Mouse (Mus musculus): ENCODE measurements at regions not wholly inside any gene's neighbourhood (a gene's known extent, or its start where the extent isn't known, plus 50 kb on each side); places are given as distances from the start of the nearest gene placed in this dataset.

DNA sequence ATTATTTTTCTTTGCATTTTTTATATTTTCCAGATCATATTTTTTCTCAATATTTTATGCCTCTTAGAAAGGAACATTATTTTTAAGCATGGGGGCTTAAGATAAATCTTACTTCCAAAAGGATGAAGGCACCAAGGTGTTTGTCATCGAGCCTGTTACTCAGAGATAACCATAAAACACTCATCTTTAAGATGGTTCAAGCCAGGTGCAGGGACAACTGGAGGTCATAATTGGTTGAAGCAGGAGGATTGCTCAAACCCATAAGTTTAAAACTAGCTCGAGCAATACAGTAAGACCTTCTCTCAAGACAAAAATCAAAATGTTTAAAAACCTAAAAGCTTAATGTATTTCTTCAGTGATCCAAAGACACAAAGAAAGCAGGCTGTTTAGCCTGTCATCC, 92.6 kb upstream of the Rreb1 start:
- TF ChIP-seq CTCF (conservative IDR thresholded peaks at IDR 0.05; ENCODE audit: low read length) (no peak), POU5F1 (IDR thresholded peaks at IDR 0.05; ENCODE audit: borderline replicate concordance, low read length) (no peak), NANOG (IDR thresholded peaks at IDR 0.05; ENCODE audit: borderline replicate concordance, low read length) (no peak)
- peaks cover 2% of the 10 kb centered on the region for H3K27me3 ChIP-seq (ENCODE audit: insufficient read depth, low read length)
- H3K4me1 ChIP-seq (replicated peaks; ENCODE audit: low read depth, low read length) = peaks cover 10% of the 10 kb centered on the region; the same call in 1 of the 2 replicates
- no peak overlapping the region for H3K4me3 ChIP-seq (replicated peaks; ENCODE audit: low read length)
- H3K9me3 ChIP-seq (ENCODE audit: low read length) = no peaks in the 10 kb centered on the region
- H3K36me3 ChIP-seq (ENCODE audit: insufficient read depth, low read length) = no peaks in the 10 kb centered on the region

DNA sequence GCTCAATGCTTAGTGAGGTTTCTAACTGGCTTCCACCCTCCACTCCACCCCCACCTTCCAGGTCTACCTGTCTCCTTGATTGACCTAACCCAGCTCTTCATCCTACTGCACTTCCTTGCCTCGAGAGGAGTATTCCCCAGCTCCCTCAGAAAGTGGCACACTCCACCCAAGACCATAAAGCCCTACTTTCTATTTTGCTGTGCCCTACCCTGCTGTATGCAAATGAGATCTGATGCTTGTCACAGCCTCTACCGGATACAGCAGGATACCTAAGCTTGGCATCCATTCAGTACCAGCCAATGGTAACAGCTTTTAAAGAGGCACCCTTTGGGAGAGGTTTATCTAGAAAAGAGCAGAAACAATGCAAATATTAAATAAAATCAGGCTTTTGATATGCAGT, 92.1 kb upstream of the Rreb1 start:
- Histone ChIP-seq H3K27me3 (ENCODE audit: insufficient read depth, low read length) (peaks cover 6% of the 10 kb centered on the region), H3K4me1 (replicated peaks; ENCODE audit: low read depth, low read length) (peaks cover 6% of the 10 kb centered on the region; the same call in 1 of the 2 replicates), H3K36me3 (ENCODE audit: insufficient read depth, low read length) (no peaks in the 10 kb centered on the region), H3K4me3 (replicated peaks; ENCODE audit: low read length) (no peak overlapping the region), H3K9me3 (ENCODE audit: low read length) (no peaks in the 10 kb centered on the region)
- TF ChIP-seq POU5F1 (IDR thresholded peaks at IDR 0.05; ENCODE audit: borderline replicate concordance, low read length) (no peak), NANOG (IDR thresholded peaks at IDR 0.05; ENCODE audit: borderline replicate concordance, low read length) (no peak), CTCF (conservative IDR thresholded peaks at IDR 0.05; ENCODE audit: low read length) (no peak)

DNA sequence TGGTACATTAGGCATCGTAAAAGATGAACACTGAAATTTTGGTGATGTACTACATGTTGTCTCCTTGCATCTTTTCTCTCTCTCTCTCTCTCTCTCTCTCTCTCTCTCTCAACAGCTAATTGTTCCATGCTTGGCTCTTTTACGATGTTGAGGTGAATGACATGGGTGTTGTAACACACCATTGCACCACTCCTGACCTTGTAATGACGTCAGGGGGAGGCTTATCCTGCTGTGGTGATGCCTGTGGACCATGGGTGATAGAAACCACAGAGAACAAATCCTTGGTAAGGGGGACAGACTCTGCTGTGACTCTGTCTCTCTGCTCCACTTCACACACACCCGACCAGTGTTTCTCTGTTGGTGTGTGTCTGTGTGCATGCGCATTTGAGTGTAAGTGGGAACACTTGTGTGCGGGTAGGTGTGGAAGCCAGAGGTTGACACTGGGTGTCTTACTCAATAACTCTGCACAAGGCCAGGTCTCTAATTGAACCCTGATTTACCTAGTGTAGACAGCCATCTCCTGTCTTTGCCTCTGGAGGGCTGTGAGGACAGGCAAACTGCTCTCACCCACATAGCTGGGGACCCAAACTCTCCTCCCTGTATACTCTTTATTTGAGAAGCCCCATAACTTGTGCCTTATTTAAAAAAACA, 88.9 kb upstream of the Rreb1 start:
- TF ChIP-seq POU5F1 (IDR thresholded peaks at IDR 0.05; ENCODE audit: borderline replicate concordance, low read length) (no peak), NANOG (IDR thresholded peaks at IDR 0.05; ENCODE audit: borderline replicate concordance, low read length) (no peak), CTCF (conservative IDR thresholded peaks at IDR 0.05; ENCODE audit: low read length) (no peak)
- Histone ChIP-seq H3K4me3 (replicated peaks; ENCODE audit: low read length) (no peak overlapping the region), H3K9me3 (ENCODE audit: low read length) (no peaks in the 10 kb centered on the region), H3K27me3 (ENCODE audit: insufficient read depth, low read length) (peaks cover 10% of the 10 kb centered on the region), H3K36me3 (ENCODE audit: insufficient read depth, low read length) (no peaks in the 10 kb centered on the region), H3K4me1 (replicated peaks; ENCODE audit: low read depth, low read length) (peaks cover 5% of the 10 kb centered on the region; the same call in 1 of the 2 replicates)

DNA sequence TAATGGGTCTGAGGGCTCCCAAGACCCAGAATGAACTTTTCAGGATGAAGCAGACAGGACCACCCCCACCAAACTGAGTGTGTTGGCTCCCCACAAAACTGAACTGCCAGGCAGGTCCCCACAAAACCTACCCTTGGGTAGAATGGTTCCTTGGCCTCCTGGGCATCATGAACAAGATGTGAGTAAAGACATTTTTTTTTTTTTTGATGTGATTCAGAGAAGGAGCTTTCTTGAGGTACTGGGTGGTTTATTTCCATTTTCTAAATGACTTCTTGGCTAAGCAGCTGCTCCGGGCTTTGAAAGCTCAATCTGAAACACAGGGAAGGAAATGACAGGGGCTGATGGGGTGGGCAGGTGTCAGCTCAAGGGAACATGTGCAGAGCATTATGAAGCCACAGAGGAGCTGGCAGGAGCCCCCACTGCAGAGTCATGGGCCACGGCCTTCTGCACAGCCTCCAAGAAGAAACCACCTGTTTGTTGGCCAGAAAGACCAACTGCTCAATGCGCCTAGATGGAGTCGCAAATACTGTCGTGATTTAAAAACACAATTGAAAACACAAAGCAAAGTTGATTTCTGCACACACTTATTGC, 86.2 kb upstream of the Rreb1 start:
- H3K4me1 ChIP-seq (replicated peaks; ENCODE audit: low read depth, low read length) = no peaks in the 10 kb centered on the region
- no peak for TF ChIP-seq CTCF (conservative IDR thresholded peaks at IDR 0.05; ENCODE audit: low read length)
- TF ChIP-seq POU5F1 (IDR thresholded peaks at IDR 0.05; ENCODE audit: borderline replicate concordance, low read length) = no peak
- no peaks in the 10 kb centered on the region for H3K9me3 ChIP-seq (ENCODE audit: low read length)
- H3K4me3 ChIP-seq (replicated peaks; ENCODE audit: low read length) = no peak overlapping the region
- H3K36me3 ChIP-seq (ENCODE audit: insufficient read depth, low read length) = no peaks in the 10 kb centered on the region
- peaks cover 10% of the 10 kb centered on the region for H3K27me3 ChIP-seq (ENCODE audit: insufficient read depth, low read length)

DNA sequence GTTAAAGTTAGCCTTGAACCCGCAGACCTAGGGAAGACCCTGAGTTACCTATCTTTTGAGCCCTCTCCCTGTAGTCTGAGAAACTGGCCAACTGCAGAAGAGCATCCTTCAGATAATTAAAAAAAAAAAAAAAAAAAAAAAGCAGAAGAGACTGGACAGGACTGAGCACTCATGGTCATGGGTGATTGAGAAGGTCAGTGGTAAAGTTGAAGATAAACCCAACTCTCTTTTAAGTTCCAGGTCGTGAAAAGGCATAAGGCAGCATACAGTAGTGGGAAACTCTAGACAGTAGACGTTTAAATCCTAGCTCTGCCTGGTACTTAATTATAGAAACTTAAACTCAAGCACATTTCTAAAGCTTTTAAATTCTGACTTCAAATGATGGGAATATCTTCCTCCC, 84.6 kb upstream of the Rreb1 start:
- Histone ChIP-seq H3K9me3 (ENCODE audit: low read length) (no peaks in the 10 kb centered on the region), H3K4me1 (replicated peaks; ENCODE audit: low read depth, low read length) (no peaks in the 10 kb centered on the region), H3K4me3 (replicated peaks; ENCODE audit: low read length) (no peak overlapping the region), H3K36me3 (ENCODE audit: insufficient read depth, low read length) (no peaks in the 10 kb centered on the region), H3K27me3 (ENCODE audit: insufficient read depth, low read length) (peaks cover 10% of the 10 kb centered on the region)
- TF ChIP-seq CTCF (conservative IDR thresholded peaks at IDR 0.05; ENCODE audit: low read length) = no peak
- TF ChIP-seq POU5F1 (IDR thresholded peaks at IDR 0.05; ENCODE audit: borderline replicate concordance, low read length) = no peak
- no peak for TF ChIP-seq NANOG (IDR thresholded peaks at IDR 0.05; ENCODE audit: borderline replicate concordance, low read length)

DNA sequence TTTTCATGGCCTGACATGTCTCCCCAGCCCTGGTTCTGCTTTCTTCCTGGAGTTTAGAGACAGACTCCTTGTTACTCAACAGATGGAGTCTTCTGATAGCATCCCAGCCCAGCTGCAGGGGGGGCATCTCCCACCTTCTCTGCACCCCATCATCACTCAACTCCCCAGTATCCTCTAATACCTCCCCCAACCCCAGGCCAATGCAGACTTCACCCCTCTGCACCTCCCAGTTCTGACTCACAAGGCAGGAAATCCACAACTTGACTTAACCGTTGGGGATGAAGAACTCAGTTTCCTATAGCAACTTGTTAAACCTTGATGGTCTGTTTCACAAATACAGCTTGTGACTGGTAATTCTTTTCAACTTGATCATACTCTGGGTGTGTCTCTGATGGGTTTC, 73.7 kb upstream of the Rreb1 start:
- TF ChIP-seq POU5F1 (IDR thresholded peaks at IDR 0.05; ENCODE audit: borderline replicate concordance, low read length) (no peak), CTCF (conservative IDR thresholded peaks at IDR 0.05; ENCODE audit: low read length) (no peak), NANOG (IDR thresholded peaks at IDR 0.05; ENCODE audit: borderline replicate concordance, low read length) (no peak)
- H3K4me3 ChIP-seq (replicated peaks; ENCODE audit: low read length) = no peak overlapping the region
- H3K36me3 ChIP-seq (ENCODE audit: insufficient read depth, low read length) = no peaks in the 10 kb centered on the region
- H3K4me1 ChIP-seq (replicated peaks; ENCODE audit: low read depth, low read length) = peaks cover 10% of the 10 kb centered on the region
- H3K9me3 ChIP-seq (ENCODE audit: low read length) = no peaks in the 10 kb centered on the region
- H3K27me3 ChIP-seq (ENCODE audit: insufficient read depth, low read length) = peaks cover 9% of the 10 kb centered on the region; the same call in 1 of the 2 replicates

DNA sequence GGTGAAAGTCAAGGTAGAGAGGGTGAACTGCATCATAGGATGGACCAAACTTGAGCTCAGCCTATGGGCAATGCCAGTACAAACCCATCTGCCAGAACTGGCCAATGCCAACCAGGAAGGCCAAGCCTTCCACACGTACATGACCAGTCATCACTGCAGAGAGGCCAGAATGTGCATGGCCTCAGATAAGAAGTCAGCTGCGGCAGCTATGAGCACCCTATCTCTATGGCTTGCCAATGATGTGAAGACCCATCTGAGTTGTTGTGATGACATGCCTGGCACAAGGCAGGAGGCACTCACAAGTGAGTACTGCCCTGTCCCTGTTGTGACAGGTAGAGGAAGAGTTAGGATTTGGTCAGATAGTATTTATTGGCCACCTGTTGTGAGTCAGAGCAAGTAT, 72.7 kb upstream of the Rreb1 start:
- TF ChIP-seq CTCF (conservative IDR thresholded peaks at IDR 0.05; ENCODE audit: low read length) (no peak), NANOG (IDR thresholded peaks at IDR 0.05; ENCODE audit: borderline replicate concordance, low read length) (no peak)
- Histone ChIP-seq H3K4me3 (replicated peaks; ENCODE audit: low read length) (no peak overlapping the region), H3K36me3 (ENCODE audit: insufficient read depth, low read length) (no peaks in the 10 kb centered on the region), H3K27me3 (ENCODE audit: insufficient read depth, low read length) (peaks cover 9% of the 10 kb centered on the region; the same call in 1 of the 2 replicates), H3K4me1 (replicated peaks; ENCODE audit: low read depth, low read length) (peaks cover 20% of the 10 kb centered on the region), H3K9me3 (ENCODE audit: low read length) (no peaks in the 10 kb centered on the region)

DNA sequence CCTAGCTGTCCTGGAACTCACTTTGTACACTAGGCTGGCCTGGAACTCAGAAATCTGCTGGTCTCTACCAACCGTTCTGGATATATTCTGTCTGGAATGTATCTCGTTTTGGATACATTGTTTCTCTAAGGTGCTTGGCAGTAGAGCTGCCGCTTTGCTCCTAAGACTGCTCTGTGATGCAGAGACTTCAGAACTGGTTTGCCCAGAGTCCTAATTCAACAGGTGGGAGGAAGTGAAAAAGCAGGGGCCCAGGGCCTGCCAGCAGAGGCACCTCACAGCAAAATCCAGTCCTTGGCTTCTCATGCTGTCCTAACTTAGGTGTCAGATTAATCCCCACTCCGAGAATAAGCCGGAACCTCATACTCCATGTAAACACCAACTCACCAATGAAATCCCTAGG, 67.3 kb upstream of the Rreb1 start:
- Histone ChIP-seq H3K4me3 (replicated peaks; ENCODE audit: low read length) (no peak overlapping the region), H3K36me3 (ENCODE audit: insufficient read depth, low read length) (no peaks in the 10 kb centered on the region), H3K4me1 (replicated peaks; ENCODE audit: low read depth, low read length) (peaks cover 28% of the 10 kb centered on the region), H3K27me3 (ENCODE audit: insufficient read depth, low read length) (peaks cover 9% of the 10 kb centered on the region; the same call in 1 of the 2 replicates), H3K9me3 (ENCODE audit: low read length) (no peaks in the 10 kb centered on the region)
- TF ChIP-seq CTCF (conservative IDR thresholded peaks at IDR 0.05; ENCODE audit: low read length) (no peak), POU5F1 (IDR thresholded peaks at IDR 0.05; ENCODE audit: borderline replicate concordance, low read length) (no peak), NANOG (IDR thresholded peaks at IDR 0.05; ENCODE audit: borderline replicate concordance, low read length) (no peak)
